Mouse (Mus musculus) bone marrow macrophage, adult 2 months (primary cell): ENCODE measurements around the gene Zdhhc12.

ENCODE experiments used
- CTCF ChIP-seq: IDR thresholded peaks from 2 replicates; pipeline ENCODE4 v1.5.1; 2012; ENCODE audit warnings: low read depth, mild to moderate bottlenecking, low read length, moderate library complexity
- POLR2A ChIP-seq: IDR thresholded peaks from 2 replicates; pipeline ENCODE4 v1.6.1; 2012; ENCODE audit warnings: mild to moderate bottlenecking, low read depth, low read length, borderline replicate concordance

- TF ChIP-seq POLR2A (no peak), CTCF (no peak)
Observed at GRCm38 (mm10) chr2:30058418-30058817, 35.0 kb downstream of the Zdhhc12 start.
